Mouse (Mus musculus) ES-E14 (cell line): Measurements from ENCODE around the gene Cnot10.

Source experiments
- HCFC1 ChIP-seq: IDR thresholded peaks from 2 replicates; pipeline ENCODE4 v1.6.1; 2012; ENCODE audit warnings: low read length, inconsistent platforms, borderline replicate concordance; ENCODE audit not compliant: insufficient read depth
- MAFK ChIP-seq: IDR thresholded peaks from 2 replicates; pipeline ENCODE4 v1.6.1; 2014; ENCODE audit warnings: mild to moderate bottlenecking, low read depth, low read length, inconsistent platforms; ENCODE audit not compliant: insufficient read depth
- ZC3H11A ChIP-seq: IDR thresholded peaks from 2 replicates; pipeline ENCODE4 v1.6.1; 2012; ENCODE audit warnings: low read depth, mild to moderate bottlenecking, inconsistent platforms, low read length, borderline replicate concordance
- ZNF384 ChIP-seq: IDR thresholded peaks from 2 replicates; pipeline ENCODE4 v1.6.1; 2012; ENCODE audit warnings: low read depth, low read length, inconsistent platforms

DNA sequence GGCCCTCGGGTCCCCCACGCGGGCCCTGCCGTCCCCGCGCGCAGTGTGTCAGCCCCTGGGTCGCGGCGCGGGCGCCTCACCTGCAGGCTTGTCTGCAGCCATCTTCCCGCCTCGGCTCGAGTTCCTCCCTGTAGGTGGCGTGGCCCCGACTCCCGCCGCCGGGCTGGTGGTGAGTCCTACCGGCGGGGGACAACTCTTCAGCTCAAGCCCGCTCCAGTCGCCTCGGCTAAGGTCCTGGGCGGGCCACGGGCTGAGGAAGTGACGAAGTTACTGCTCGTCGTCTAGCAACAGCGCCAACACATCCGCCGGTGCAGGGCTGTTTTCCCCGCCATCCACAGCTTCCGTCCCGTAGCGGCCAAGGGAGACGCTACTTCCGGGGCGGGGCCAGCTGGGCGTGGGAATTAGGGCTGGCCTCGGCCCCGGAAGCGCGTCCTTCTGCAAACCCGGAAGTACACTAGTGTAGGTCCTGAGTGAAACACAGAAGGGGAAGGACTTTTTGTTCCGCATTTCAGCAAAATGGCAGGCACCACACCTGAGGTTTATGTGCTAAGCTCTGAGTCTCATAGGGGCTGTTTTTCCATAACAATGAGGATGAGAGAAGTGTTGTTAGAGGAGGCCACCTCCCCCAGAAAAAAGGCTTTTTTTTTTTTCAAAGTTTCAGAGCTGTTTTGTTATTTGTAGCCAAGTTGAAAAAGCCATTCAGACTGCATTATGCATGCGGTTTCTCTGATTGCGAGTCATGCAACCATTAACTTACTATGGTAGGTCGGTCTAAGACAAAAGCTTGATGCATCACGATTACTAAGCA is at the start of gene Cnot10:
- TF ChIP-seq ZC3H11A: no peak
- no peak for TF ChIP-seq MAFK
- peak; percentile 88 for TF ChIP-seq HCFC1
- TF ChIP-seq ZNF384: peak; percentile 74
